Mouse (Mus musculus) adrenal gland, postnatal 10 days (tissue): ENCODE measurements at regions not wholly inside any gene's neighbourhood (a gene's known extent, or its start where the extent isn't known, plus 50 kb on each side); places are given as distances from the start of the nearest gene placed in this dataset.

ENCODE experiments used
- DNase-seq: peaks from one replicate; pipeline ENCODE4 v3.0.0; 2021; ENCODE audit warnings: mixed read lengths

GRCm38 (mm10) chr16:78877941-78878340, 52.8 kb upstream of the Chodl start:
- no peak for DNase-seq

GRCm38 (mm10) chr16:78859006-78859405, 71.7 kb upstream of the Chodl start:
- DNase-seq, result peak; percentile 3

GRCm38 (mm10) chr16:78830957-78831356, 99.8 kb upstream of the Chodl start:
- no peak for DNase-seq

- peak; percentile 10 for DNase-seq
Measured at GRCm38 (mm10) chr16:78827739-78828138, 103.0 kb upstream of the Chodl start.

GRCm38 (mm10) chr16:78790064-78790463, 140.7 kb upstream of the Chodl start:
- no peak for DNase-seq

- no peak for DNase-seq
Measured at GRCm38 (mm10) chr16:78759226-78759625, 171.5 kb upstream of the Chodl start.

- DNase-seq, result no peak
Measured at GRCm38 (mm10) chr16:78737902-78738301, 161.4 kb upstream of the D16Ertd472e start.

- no peak for DNase-seq
Measured at GRCm38 (mm10) chr16:78730583-78731501, 154.3 kb upstream of the D16Ertd472e start.

- no peak for DNase-seq
Measured at GRCm38 (mm10) chr16:78725541-78725940, 149.0 kb upstream of the D16Ertd472e start.

- no peak for DNase-seq
Measured at GRCm38 (mm10) chr16:78709943-78710342, 133.4 kb upstream of the D16Ertd472e start.

GRCm38 (mm10) chr16:78707566-78707965, 131.1 kb upstream of the D16Ertd472e start:
- no peak for DNase-seq

- no peak for DNase-seq
Measured at GRCm38 (mm10) chr16:78707165-78707564, 130.7 kb upstream of the D16Ertd472e start.

GRCm38 (mm10) chr16:78697514-78698209, 121.2 kb upstream of the D16Ertd472e start:
- no peak for DNase-seq

- DNase-seq, result no peak
Measured at GRCm38 (mm10) chr16:78688251-78688650, 111.7 kb upstream of the D16Ertd472e start.

- no peak for DNase-seq
Measured at GRCm38 (mm10) chr16:78685160-78685559, 108.7 kb upstream of the D16Ertd472e start.

- no peak for DNase-seq
Measured at GRCm38 (mm10) chr16:78684031-78684430, 107.5 kb upstream of the D16Ertd472e start.

- no peak for DNase-seq
Measured at GRCm38 (mm10) chr16:78661126-78661525, 84.6 kb upstream of the D16Ertd472e start.

- peak; percentile 32 for DNase-seq
Measured at GRCm38 (mm10) chr16:78644710-78645109, 68.2 kb upstream of the D16Ertd472e start.

GRCm38 (mm10) chr16:78641717-78642116, 65.2 kb upstream of the D16Ertd472e start:
- DNase-seq, result no peak

GRCm38 (mm10) chr16:78641205-78641604, 64.7 kb upstream of the D16Ertd472e start:
- no peak for DNase-seq

GRCm38 (mm10) chr16:78637452-78637851, 60.9 kb upstream of the D16Ertd472e start:
- no peak for DNase-seq

- DNase-seq, result peak; percentile 41
Measured at GRCm38 (mm10) chr16:78637015-78637414, 60.5 kb upstream of the D16Ertd472e start.

GRCm38 (mm10) chr16:78635774-78636173, 59.3 kb upstream of the D16Ertd472e start:
- no peak for DNase-seq
